Mouse (Mus musculus) gastrocnemius, postnatal 36 days (tissue): ENCODE data around the gene Hsfy2. TPM values are rescaled to one million over a fixed set of nuclear protein-coding genes. Genes with fewer than 3 reads are reported as not detected.

Source experiments
- DNase-seq, 2 experiments: peaks; one replicate each; pipeline ENCODE4 v3.0.0; 2022
- intact Hi-C: fragments of 180-260 bp; cut with DNase I; formaldehyde crosslinking; loops from one replicate; pipeline ENCODE4 v1.15.1; 2025
- long read RNA-seq, 2 experiments: library from polyadenylated mRNA; stranded (forward); transcript quantifications; one replicate each; pipeline ENCODE4 v2.0.0; 2021
- total RNA-seq, 2 experiments: library from RNA; stranded (reverse); gene quantifications; 2 replicates each; pipeline ENCODE4 v1.2.3; 2021

Gene Hsfy2
- total RNA-seq = not detected
- long read RNA-seq, experiment 1 = 0 reads
- long read RNA-seq, experiment 2 = 0 reads

DNA sequence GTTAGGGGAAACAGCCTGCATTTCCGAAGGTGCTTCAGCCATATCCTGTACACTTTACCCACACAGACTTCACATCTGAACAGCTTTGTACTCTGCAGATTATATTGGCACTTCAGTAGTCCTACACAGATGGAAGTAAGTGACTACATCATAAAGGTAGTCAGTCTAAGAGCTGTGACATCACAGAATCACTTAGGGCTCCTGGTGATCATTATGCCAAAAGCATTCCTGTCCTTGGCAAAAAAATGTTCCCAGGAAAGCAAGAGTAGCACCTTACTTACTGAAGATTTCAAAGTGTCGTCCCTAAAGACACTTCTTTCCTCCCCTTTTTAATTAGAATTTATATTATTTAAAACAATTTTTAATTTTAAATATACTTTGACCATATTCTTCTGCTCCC, at the start of gene Hsfy2:
TSS of gene Hsfy2 (minus strand) at position 101 of the 400 bp plus-strand sequence.
- intact Hi-C loops = no loop called here
- no peak for DNase-seq

- intact Hi-C loops = no loop called here
- no peak for DNase-seq
Observed at GRCm38 (mm10) chr1:56685053-56685557, 47.9 kb upstream of the Hsfy2 start.

DNA sequence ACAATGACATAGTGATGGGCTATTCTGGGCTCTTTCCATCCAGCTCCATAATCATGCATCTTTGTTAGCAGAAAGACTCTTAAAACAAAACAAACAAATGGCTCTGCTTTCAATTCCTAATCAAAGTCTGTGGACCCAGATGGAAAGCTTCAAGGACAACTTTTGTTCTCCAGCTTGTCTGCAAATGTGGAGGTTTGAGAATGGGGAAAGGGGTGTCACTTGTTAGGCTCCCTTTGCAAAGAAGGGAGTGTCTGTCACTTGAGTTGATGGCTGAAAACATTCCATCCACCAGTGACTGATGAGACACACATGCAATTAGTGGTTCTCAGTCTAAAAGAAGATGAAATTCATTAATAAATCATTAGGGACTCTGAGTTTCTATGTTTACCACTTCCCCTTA, 47.3 kb upstream of the Hsfy2 start:
- no peak for DNase-seq
- intact Hi-C loops = no loop called here

- no peak for DNase-seq
- intact Hi-C loops = no loop called here
Observed at GRCm38 (mm10) chr1:56681258-56681657, 44.0 kb upstream of the Hsfy2 start.

- intact Hi-C loops = no loop called here
- no peak for DNase-seq
Observed at GRCm38 (mm10) chr1:56675253-56675652, 38.0 kb upstream of the Hsfy2 start.

- intact Hi-C loops = no loop called here
- no peak for DNase-seq
Observed at GRCm38 (mm10) chr1:56674601-56675000, 37.4 kb upstream of the Hsfy2 start.

DNA sequence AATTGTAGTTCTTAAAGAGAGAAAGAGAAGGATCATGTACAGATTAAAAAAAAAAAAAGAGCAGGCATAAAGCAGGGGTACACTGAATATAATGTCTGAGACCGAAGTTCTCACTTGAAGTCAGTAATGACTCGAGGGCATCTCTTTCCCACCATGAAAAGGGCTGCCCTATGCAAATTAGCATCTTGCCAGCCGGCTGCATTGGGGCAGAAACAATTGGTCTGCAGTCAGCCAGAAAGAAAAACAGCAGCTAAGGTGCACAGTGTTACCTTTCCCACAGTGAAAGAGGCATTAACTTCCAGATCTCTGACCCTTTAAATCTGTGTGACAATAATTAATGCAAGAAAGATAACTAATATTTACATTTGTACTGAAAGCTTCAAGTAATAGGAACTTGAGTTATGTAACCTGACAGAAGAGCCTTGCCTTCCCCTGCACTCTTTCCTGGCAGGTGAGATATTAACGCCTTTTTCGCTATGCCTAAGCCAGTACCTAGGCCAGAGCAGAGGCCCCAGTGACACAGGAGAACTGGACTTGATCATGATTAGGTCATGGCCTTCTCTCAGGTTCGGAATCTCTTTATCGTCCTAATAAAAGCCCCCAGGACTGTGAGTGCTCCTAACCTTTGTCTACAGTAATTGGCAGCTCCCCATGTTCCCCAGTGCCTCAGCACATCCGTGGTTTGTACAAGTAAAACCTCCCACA, 34.2 kb upstream of the Hsfy2 start:
- DNase-seq = no peak
- intact Hi-C loops = no loop called here

- intact Hi-C loops = no loop called here
- no peak for DNase-seq
Observed at GRCm38 (mm10) chr1:56670509-56670908, 33.3 kb upstream of the Hsfy2 start.

DNA sequence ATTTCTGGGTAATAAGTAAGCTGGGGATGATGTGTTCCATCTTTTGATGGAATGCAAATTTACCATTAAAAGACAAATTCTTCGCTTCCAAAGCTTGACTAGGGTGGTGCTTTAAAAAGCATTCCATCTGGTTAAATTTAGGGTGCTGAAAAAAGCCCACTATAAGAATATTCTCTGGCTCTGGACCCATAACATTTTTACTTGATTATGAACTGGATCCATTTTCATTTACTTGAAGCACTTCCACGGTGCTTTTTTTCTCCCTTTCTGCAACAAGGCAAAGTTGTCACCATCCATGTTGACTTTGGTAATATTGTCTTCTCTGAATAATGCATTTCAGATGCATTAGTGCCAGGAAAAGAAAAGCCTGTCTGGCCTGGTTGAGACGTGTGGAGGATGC, 27.4 kb upstream of the Hsfy2 start:
- intact Hi-C loops = no loop called here
- no peak for DNase-seq

- intact Hi-C loops = no loop called here
- no peak for DNase-seq
Observed at GRCm38 (mm10) chr1:56626824-56627223, 10.4 kb downstream of the Hsfy2 start.

DNA sequence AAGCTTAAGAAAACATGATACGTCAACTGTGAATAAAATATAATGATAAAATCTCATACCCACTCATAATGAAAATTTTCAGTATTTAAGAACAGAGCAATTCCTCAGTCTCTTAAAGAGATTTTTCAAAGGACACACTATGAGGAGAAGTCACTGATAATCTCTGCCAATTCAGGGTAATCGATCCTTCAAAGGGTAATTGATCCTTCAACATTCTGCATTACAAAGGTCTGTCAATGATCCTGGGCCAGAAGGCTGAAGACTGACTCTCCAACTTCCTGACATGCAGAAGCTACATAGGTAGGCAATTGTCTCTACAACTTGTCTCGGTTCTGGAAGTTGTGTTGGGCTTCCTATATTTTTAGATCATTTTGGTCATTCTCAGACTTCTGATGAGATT, 12.9 kb downstream of the Hsfy2 start:
- DNase-seq = no peak
- intact Hi-C loops = no loop called here

DNA sequence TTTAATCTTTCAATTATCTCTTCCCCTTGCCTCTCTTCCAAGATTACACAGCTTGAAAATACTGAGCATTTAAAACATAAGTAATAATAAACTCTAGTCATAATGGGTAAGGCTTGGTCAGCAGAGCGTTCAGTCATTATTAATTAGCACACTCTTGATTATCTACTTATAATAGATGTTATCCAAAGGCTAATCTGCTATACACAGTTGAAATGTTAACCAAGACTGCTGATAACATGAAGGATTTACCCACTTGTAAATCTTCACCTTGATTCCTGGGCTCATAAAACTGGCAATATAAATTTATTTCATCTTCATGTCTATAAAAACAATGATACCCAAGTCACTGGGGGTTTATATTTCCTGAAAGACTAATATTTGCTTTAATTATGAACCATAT, 24.9 kb downstream of the Hsfy2 start:
- intact Hi-C loops = no loop called here

More for the DNA sequence above, 24.9 kb downstream of the Hsfy2 start:
- no peak for DNase-seq
